Mouse (Mus musculus): ENCODE results near the gene Parp3. TPM values are rescaled to one million over a fixed set of nuclear protein-coding genes. Genes with fewer than 3 reads are reported as not detected.

Gene Parp3
- 0.55 and 0.70 TPM in 2 replicates for polyA plus RNA-seq (2015; fragmentation: Nextera tagmentation; extraction: Ambion mirVana)

DNA sequence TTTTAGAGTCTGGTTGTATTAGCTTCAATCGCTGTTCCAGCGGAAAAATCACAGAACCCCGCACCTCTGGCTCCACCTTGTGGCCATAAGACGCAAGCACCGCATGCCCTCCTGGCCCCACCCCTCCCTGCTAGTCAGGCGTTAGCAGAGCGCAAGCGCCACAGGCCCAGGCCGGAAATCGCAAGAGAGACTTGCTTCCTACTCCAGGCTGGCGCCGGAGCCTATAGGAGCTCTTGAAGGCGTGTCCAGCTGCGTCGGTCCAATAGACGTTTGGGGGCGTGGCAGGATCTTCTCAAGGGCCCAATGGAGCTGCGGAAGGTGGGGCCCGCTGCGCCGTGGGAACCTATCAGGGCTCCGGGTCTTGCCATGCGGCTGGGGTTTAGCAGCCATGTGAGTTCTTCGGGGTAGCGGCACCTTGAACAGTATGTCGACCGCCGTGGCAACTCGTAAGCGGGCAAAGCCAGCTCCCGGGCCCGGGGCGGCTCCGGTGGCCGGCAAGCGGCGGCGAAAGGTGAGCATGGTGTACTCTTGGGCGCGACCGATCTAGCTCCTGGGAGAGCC lies at the start of gene Parp3:
Parp3 (minus strand) TSS at position 26 of the 561 bp plus-strand sequence.
- Histone ChIP-seq H3K4me2 (ENCODE audit: low read length) (peak within 1 kb of the TSS; percentile 77), H3K36me3 (ENCODE audit: control insufficient read depth, insufficient read depth) (no peaks in the 10 kb centered on the region), H3K4me3 (replicated peaks; ENCODE audit: low read length) (peak within 1 kb of the TSS; percentile 66), H3K4me1 (replicated peaks; ENCODE audit: control insufficient read depth, insufficient read depth, low read length) (peaks cover 20% of the 10 kb centered on the region), H3K9ac (replicated peaks; ENCODE audit: low read depth, low read length) (peak within 1 kb of the TSS; percentile 56), H3K27ac (ENCODE audit: low read length) (no peak within 1 kb of the TSS), H3K27me3 (replicated peaks; ENCODE audit: control insufficient read depth, insufficient read depth, low read length) (no peaks in the 10 kb centered on the region), H3K9me3 (ENCODE audit: control insufficient read depth, low read length) (no peaks in the 10 kb centered on the region)
- peak; percentile 99 for ATAC-seq
- WGBS: under 1% methylated on average over 41 of the region's 41 CpGs

DNA sequence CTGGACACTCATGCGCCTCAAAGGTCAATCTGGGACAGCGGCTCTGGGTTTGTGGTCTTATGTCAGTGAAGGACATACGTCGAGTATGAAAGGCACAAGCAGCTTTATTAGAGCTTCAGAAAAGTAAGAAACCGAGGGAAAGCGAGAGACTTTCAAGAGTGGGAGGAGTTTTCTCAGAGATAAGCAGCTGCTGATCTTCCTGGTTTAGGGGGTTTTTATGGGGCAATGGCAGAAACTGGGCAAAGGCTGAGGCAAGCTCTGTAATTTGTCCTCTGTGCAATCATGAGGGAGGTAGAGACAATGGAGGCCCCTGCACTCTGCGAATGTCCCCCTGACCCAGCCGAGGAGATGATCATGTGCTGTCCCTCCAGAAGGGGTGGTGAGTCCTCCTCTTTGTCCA lies 43.2 kb upstream of the Parp3 start:
- H3K9me3 ChIP-seq (ENCODE audit: control insufficient read depth, low read length): no peaks in the 10 kb centered on the region
- H3K27ac ChIP-seq (ENCODE audit: low read length): no peak overlapping the region
- no peaks in the 10 kb centered on the region for H3K4me1 ChIP-seq (replicated peaks; ENCODE audit: control insufficient read depth, insufficient read depth, low read length)
- 83% methylated on average over 8 of the region's 8 CpGs for WGBS
- no peak for ATAC-seq
- H3K36me3 ChIP-seq (ENCODE audit: control insufficient read depth, insufficient read depth): no peaks in the 10 kb centered on the region
- H3K9ac ChIP-seq (replicated peaks; ENCODE audit: low read depth, low read length): no peak overlapping the region
- H3K27me3 ChIP-seq (replicated peaks; ENCODE audit: control insufficient read depth, insufficient read depth, low read length): no peaks in the 10 kb centered on the region
- no peak overlapping the region for H3K4me3 ChIP-seq (replicated peaks; ENCODE audit: low read length)
- H3K4me2 ChIP-seq (ENCODE audit: low read length): no peak overlapping the region

DNA sequence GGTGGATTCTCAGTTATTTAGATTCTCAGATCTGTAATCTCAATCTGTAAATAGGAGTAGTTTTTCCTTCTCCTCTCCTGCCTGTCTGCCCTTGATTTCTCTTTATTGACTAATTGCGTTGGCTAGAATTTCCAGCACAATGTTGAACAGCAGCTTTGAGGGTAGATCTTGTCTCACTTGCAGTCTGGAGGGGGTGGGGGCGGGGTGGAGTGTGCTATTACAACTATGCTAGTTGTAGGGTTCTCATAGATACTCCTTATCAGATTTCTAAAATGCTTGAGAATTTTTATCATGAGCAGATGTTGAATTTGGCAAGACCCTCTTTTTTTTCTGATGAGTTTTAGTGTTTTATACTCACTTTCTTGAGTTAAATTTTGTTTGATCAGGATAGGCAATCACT lies 42.7 kb upstream of the Parp3 start:
- no peaks in the 10 kb centered on the region for H3K9me3 ChIP-seq (ENCODE audit: control insufficient read depth, low read length)
- H3K4me2 ChIP-seq (ENCODE audit: low read length): no peak overlapping the region
- no peak overlapping the region for H3K9ac ChIP-seq (replicated peaks; ENCODE audit: low read depth, low read length)
- no peak overlapping the region for H3K4me3 ChIP-seq (replicated peaks; ENCODE audit: low read length)
- H3K36me3 ChIP-seq (ENCODE audit: control insufficient read depth, insufficient read depth): no peaks in the 10 kb centered on the region
- no peaks in the 10 kb centered on the region for H3K4me1 ChIP-seq (replicated peaks; ENCODE audit: control insufficient read depth, insufficient read depth, low read length)
- 69% methylated on average over 2 of the region's 2 CpGs for WGBS
- ATAC-seq: no peak
- H3K27ac ChIP-seq (ENCODE audit: low read length): no peak overlapping the region
- no peaks in the 10 kb centered on the region for H3K27me3 ChIP-seq (replicated peaks; ENCODE audit: control insufficient read depth, insufficient read depth, low read length)

DNA sequence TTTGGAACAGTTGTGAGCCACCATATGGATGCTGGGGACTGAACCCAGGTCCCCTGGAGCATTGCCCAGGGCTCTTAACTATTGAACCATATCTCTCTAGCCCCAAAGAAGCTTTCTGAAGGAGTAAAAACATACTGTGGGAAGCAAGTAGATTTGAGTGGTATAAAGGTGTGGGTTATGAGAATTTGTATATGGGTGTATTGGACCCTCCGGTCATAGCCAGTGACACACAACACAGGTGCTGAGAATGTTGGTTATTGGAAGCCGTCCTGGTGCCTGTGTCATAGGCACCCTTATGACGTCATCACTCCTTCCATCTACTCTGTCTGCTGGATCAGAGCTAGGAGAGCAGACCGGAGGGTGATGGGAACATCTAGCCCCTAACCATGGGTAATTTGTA lies 37.5 kb upstream of the Parp3 start, which contains the start of gene Iqcf5:
Iqcf5 (plus strand) TSS at position 301 of the 400 bp plus-strand sequence.
- Histone ChIP-seq H3K9me3 (ENCODE audit: control insufficient read depth, low read length) (no peaks in the 10 kb centered on the region), H3K27me3 (replicated peaks; ENCODE audit: control insufficient read depth, insufficient read depth, low read length) (no peaks in the 10 kb centered on the region), H3K4me1 (replicated peaks; ENCODE audit: control insufficient read depth, insufficient read depth, low read length) (peaks cover 10% of the 10 kb centered on the region; the same call in 1 of the 2 replicates), H3K27ac (ENCODE audit: low read length) (no peak within 1 kb of the TSS), H3K4me2 (ENCODE audit: low read length) (no peak within 1 kb of the TSS), H3K36me3 (ENCODE audit: control insufficient read depth, insufficient read depth) (no peaks in the 10 kb centered on the region), H3K9ac (replicated peaks; ENCODE audit: low read depth, low read length) (no peak within 1 kb of the TSS), H3K4me3 (replicated peaks; ENCODE audit: low read length) (no peak within 1 kb of the TSS)
- no peak for ATAC-seq
- WGBS: 88% methylated on average over 4 of the region's 4 CpGs

DNA sequence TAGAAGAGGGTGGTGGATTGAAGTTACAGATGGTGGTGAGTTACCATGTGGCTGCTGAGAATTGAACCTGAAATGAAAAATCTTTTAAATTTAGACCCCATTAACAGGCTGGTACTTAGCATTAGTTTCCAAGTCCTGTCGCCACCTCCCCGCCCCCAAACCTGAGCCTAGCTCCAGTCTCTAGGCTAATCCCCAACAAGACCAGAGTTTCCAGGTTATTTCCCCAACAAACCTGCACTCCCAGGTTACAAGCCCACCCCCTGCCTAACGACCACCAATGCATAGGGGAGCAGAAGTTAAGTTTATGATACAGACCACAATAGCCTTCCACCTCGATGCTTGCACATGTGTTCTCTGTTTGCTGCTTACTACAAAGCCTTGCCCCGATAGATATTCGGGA lies 36.8 kb upstream of the Parp3 start:
- no peaks in the 10 kb centered on the region for H3K27me3 ChIP-seq (replicated peaks; ENCODE audit: control insufficient read depth, insufficient read depth, low read length)
- no peak for ATAC-seq
- 76% methylated on average over 6 of the region's 6 CpGs for WGBS
- H3K27ac ChIP-seq (ENCODE audit: low read length): no peak overlapping the region
- H3K9ac ChIP-seq (replicated peaks; ENCODE audit: low read depth, low read length): no peak overlapping the region
- H3K36me3 ChIP-seq (ENCODE audit: control insufficient read depth, insufficient read depth): no peaks in the 10 kb centered on the region
- H3K4me2 ChIP-seq (ENCODE audit: low read length): no peak overlapping the region
- H3K9me3 ChIP-seq (ENCODE audit: control insufficient read depth, low read length): no peaks in the 10 kb centered on the region
- peaks cover 10% of the 10 kb centered on the region; the same call in 1 of the 2 replicates for H3K4me1 ChIP-seq (replicated peaks; ENCODE audit: control insufficient read depth, insufficient read depth, low read length)
- no peak overlapping the region for H3K4me3 ChIP-seq (replicated peaks; ENCODE audit: low read length)

DNA sequence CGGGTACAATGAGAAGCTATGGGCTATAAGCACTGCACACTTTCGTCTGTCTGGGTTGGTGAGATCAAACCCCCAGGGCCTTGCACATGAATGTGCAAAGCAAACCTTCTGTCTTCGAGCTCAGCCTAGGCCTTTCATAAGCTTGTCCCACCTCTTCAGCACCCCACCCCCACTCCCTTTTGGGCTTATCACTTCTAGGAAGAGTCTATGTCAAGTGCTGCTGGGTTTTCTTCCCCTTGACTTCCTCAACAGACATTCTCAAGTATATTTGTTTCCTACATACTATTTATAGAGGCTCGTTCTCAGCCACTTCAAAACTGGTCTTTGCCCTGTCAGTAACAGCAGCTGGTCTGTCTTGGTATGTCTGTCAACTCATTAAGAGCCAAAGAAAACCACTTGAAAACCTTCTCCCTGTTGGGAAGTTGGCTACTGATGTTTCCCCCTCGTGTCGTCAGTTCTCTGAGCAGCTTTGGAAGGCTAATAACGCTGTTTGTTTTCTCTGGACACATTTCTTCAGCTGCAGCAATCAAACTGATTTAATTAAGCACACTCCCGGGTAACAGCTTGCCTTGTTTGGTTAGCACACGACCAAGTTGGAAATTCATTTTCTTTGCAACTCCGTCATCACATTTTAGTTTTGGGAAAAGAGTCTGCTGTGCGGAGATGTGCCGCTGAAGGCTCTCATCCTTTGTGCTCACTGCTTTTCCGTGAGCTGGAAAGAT lies 36.1 kb upstream of the Parp3 start:
- Histone ChIP-seq H3K9me3 (ENCODE audit: control insufficient read depth, low read length) (no peaks in the 10 kb centered on the region), H3K36me3 (ENCODE audit: control insufficient read depth, insufficient read depth) (no peaks in the 10 kb centered on the region), H3K4me3 (replicated peaks; ENCODE audit: low read length) (no peak overlapping the region), H3K4me1 (replicated peaks; ENCODE audit: control insufficient read depth, insufficient read depth, low read length) (peaks cover 10% of the 10 kb centered on the region; the same call in 1 of the 2 replicates), H3K9ac (replicated peaks; ENCODE audit: low read depth, low read length) (no peak overlapping the region), H3K27me3 (replicated peaks; ENCODE audit: control insufficient read depth, insufficient read depth, low read length) (no peaks in the 10 kb centered on the region), H3K27ac (ENCODE audit: low read length) (no peak overlapping the region), H3K4me2 (ENCODE audit: low read length) (no peak overlapping the region)
- 41% methylated on average over 13 of the region's 13 CpGs for WGBS
- peak; percentile 69 for ATAC-seq

DNA sequence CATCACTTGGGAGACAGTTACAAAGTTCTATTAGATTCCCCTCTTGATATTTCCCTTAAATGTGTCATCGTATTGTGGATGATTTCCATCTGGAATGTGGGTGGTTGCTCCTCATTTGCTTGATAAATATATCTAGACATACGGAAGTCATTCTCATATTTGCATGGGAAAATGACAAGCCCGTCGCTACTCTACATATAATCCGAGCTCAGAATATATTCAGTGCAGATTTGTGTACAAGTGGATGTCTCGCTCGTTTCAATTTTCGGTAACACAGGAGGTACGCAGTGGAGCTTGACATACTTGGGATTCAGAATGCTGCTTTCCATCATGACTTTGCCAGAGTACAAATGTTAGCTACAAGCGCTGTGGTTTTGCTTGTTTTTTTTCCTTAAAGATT lies 32.6 kb upstream of the Parp3 start:
- no peak for ATAC-seq
- Histone ChIP-seq H3K4me3 (replicated peaks; ENCODE audit: low read length) (no peak overlapping the region), H3K4me1 (replicated peaks; ENCODE audit: control insufficient read depth, insufficient read depth, low read length) (peaks cover 10% of the 10 kb centered on the region; the same call in 1 of the 2 replicates), H3K27me3 (replicated peaks; ENCODE audit: control insufficient read depth, insufficient read depth, low read length) (no peaks in the 10 kb centered on the region), H3K36me3 (ENCODE audit: control insufficient read depth, insufficient read depth) (no peaks in the 10 kb centered on the region), H3K9me3 (ENCODE audit: control insufficient read depth, low read length) (no peaks in the 10 kb centered on the region), H3K27ac (ENCODE audit: low read length) (no peak overlapping the region), H3K4me2 (ENCODE audit: low read length) (no peak overlapping the region), H3K9ac (replicated peaks; ENCODE audit: low read depth, low read length) (no peak overlapping the region)
- 89% methylated on average over 10 of the region's 10 CpGs for WGBS

DNA sequence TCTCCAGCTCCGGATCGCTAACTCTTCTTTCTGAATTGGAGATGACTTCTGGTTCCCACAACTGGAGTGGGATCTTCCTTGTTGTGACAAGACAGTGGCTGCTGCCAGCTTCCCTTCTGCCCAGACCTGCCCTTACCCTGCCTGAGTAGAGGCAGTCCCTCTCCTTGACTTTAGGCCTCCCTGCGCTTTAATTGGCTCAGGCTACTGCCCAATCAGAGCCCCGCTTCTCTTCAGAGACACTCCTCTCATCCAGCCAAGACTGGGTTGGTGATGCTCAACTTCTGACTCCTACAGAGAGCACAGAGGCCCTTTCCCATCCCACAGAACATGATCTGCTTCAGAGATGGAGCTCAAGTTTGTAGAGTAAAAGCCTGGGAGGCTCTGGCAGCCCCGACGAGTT lies 27.5 kb upstream of the Parp3 start:
- no peaks in the 10 kb centered on the region for H3K36me3 ChIP-seq (ENCODE audit: control insufficient read depth, insufficient read depth)
- no peaks in the 10 kb centered on the region for H3K27me3 ChIP-seq (replicated peaks; ENCODE audit: control insufficient read depth, insufficient read depth, low read length)
- no peak overlapping the region for H3K4me2 ChIP-seq (ENCODE audit: low read length)
- H3K4me1 ChIP-seq (replicated peaks; ENCODE audit: control insufficient read depth, insufficient read depth, low read length): no peaks in the 10 kb centered on the region
- no peak overlapping the region for H3K27ac ChIP-seq (ENCODE audit: low read length)
- H3K4me3 ChIP-seq (replicated peaks; ENCODE audit: low read length): no peak overlapping the region
- no peak overlapping the region for H3K9ac ChIP-seq (replicated peaks; ENCODE audit: low read depth, low read length)
- ATAC-seq: no peak
- H3K9me3 ChIP-seq (ENCODE audit: control insufficient read depth, low read length): no peaks in the 10 kb centered on the region
- WGBS: 77% methylated on average over 6 of the region's 6 CpGs

DNA sequence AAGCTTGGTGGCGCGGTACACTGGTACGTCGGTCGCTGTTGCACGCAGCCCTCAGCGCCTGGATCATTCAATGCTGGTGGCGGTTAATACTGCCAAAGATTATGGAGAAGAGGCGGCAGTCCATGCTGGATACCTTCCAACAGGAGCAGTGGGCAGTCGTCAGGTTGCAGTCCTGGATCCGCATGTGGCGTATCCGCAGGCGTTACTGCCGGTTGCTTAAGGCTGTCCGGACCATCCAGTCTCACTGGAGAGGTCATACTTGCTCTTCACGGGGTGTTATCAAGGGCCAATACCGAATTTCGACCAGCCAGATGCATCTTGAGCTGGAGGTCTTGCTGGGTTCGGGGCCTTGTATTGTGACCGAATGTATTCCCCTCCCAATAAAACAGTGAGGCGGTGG lies 25.1 kb upstream of the Parp3 start:
- Histone ChIP-seq H3K9me3 (ENCODE audit: control insufficient read depth, low read length) (no peaks in the 10 kb centered on the region), H3K27ac (ENCODE audit: low read length) (no peak overlapping the region), H3K36me3 (ENCODE audit: control insufficient read depth, insufficient read depth) (no peaks in the 10 kb centered on the region), H3K4me3 (replicated peaks; ENCODE audit: low read length) (no peak overlapping the region), H3K4me1 (replicated peaks; ENCODE audit: control insufficient read depth, insufficient read depth, low read length) (no peaks in the 10 kb centered on the region), H3K27me3 (replicated peaks; ENCODE audit: control insufficient read depth, insufficient read depth, low read length) (no peaks in the 10 kb centered on the region), H3K9ac (replicated peaks; ENCODE audit: low read depth, low read length) (no peak overlapping the region), H3K4me2 (ENCODE audit: low read length) (no peak overlapping the region)
- 90% methylated on average over 22 of the region's 22 CpGs for WGBS
- ATAC-seq: no peak
